Mouse (Mus musculus): ENCODE measurements around the gene Cdyl. TPM values are rescaled to one million over a fixed set of nuclear protein-coding genes. Genes with fewer than 3 reads are reported as not detected.
"Not testable (repeated sequence)": the region's sequence is repeated elsewhere in the genome, so short reads cannot be mapped to it uniquely, and the experiment has no call there.

Gene Cdyl
- polyA plus RNA-seq, 2 experiments, result 7.9 to 10.4 TPM

GRCm38 (mm10) chr13:35832676-35833075 is 173.0 kb downstream of the Cdyl start:
- no peak for TF ChIP-seq EP300 (IDR thresholded peaks at IDR 0.05; ENCODE audit: low read depth)
- TF ChIP-seq CTCF (IDR thresholded peaks at IDR 0.05; ENCODE audit: low read depth), result no peak
- Histone ChIP-seq H3K4me2 (ENCODE audit: low read depth) (no peak overlapping the region), H3K36me3 (replicated peaks; ENCODE audit: control insufficient read depth, insufficient read depth, low read depth) (peaks cover 3% of the 10 kb centered on the region; the same call in 1 of the 2 replicates), H3K27ac (no peak overlapping the region), H3K4me1 (replicated peaks; ENCODE audit: control insufficient read depth in 2 of 2, insufficient read depth in 2 of 2, low read length in 1 of 2) (peaks cover 26 to 33% of the 10 kb centered on the region in 2 experiments), H3K4me3 (ENCODE audit: insufficient read depth in 1 of 2, low read depth in 2 of 2, low read length in 2 of 2) (no peak overlapping the region), H3K9ac (replicated peaks) (no peak overlapping the region), H3K27me3 (ENCODE audit: control insufficient read depth, insufficient read depth, low read length) (no peaks in the 10 kb centered on the region), H3K9me3 (ENCODE audit: control insufficient read depth, low read length) (no peaks in the 10 kb centered on the region)
- 67% methylated on average over 6 of the region's 6 CpGs for WGBS (ENCODE audit: insufficient replicate concordance)
- DNase-seq (ENCODE audit: low read depth in 3 of 3, low spot score in 3 of 3) (no peak), ATAC-seq (ENCODE audit: insufficient read depth) (no peak)

- Histone ChIP-seq H3K27ac (no peak overlapping the region), H3K36me3 (replicated peaks; ENCODE audit: control insufficient read depth, insufficient read depth, low read depth) (peaks cover 3% of the 10 kb centered on the region; the same call in 1 of the 2 replicates), H3K4me3 (ENCODE audit: insufficient read depth in 1 of 2, low read depth in 2 of 2, low read length in 2 of 2) (no peak overlapping the region), H3K9ac (replicated peaks) (no peak overlapping the region), H3K9me3 (ENCODE audit: control insufficient read depth, low read length) (no peaks in the 10 kb centered on the region), H3K27me3 (ENCODE audit: control insufficient read depth, insufficient read depth, low read length) (no peaks in the 10 kb centered on the region), H3K4me1 (replicated peaks; ENCODE audit: control insufficient read depth in 2 of 2, insufficient read depth in 2 of 2, low read length in 1 of 2) (peaks cover 26 to 29% of the 10 kb centered on the region in 2 experiments), H3K4me2 (ENCODE audit: low read depth) (no peak overlapping the region)
- no peak for TF ChIP-seq CTCF (IDR thresholded peaks at IDR 0.05; ENCODE audit: low read depth)
- 45% methylated on average over 6 of the region's 6 CpGs for WGBS (ENCODE audit: insufficient replicate concordance)
- no peak for DNase-seq (ENCODE audit: low read depth in 3 of 3, low spot score in 3 of 3)
- no peak for ATAC-seq (ENCODE audit: insufficient read depth)
Observed at GRCm38 (mm10) chr13:35833941-35834340, 174.3 kb downstream of the Cdyl start.

- TF ChIP-seq EP300 (IDR thresholded peaks at IDR 0.05; ENCODE audit: low read depth) (no peak), CTCF (IDR thresholded peaks at IDR 0.05; ENCODE audit: low read depth) (no peak)
- DNase-seq (ENCODE audit: low read depth in 3 of 3, low spot score in 3 of 3) (peak; percentile 17 to 49 (median 24)), ATAC-seq (ENCODE audit: insufficient read depth) (peak; percentile 62; the same call in 1 of the 2 replicates)
- H3K4me1 ChIP-seq (replicated peaks; ENCODE audit: control insufficient read depth in 2 of 2, insufficient read depth in 2 of 2, low read length in 1 of 2), result peaks cover 26 to 29% of the 10 kb centered on the region in 2 experiments
- no peak overlapping the region for H3K4me3 ChIP-seq (ENCODE audit: insufficient read depth in 1 of 2, low read depth in 2 of 2, low read length in 2 of 2)
- no peak overlapping the region for H3K27ac ChIP-seq
- peak overlapping the region; percentile 40 for H3K4me2 ChIP-seq (ENCODE audit: low read depth)
- H3K9me3 ChIP-seq (ENCODE audit: control insufficient read depth, low read length), result no peaks in the 10 kb centered on the region
- peaks cover 3% of the 10 kb centered on the region; the same call in 1 of the 2 replicates for H3K36me3 ChIP-seq (replicated peaks; ENCODE audit: control insufficient read depth, insufficient read depth, low read depth)
- no peaks in the 10 kb centered on the region for H3K27me3 ChIP-seq (ENCODE audit: control insufficient read depth, insufficient read depth, low read length)
- WGBS (ENCODE audit: insufficient replicate concordance), result 33% methylated on average over 7 of the region's 7 CpGs
- no peak overlapping the region for H3K9ac ChIP-seq (replicated peaks)
Observed at GRCm38 (mm10) chr13:35835669-35836068, 176.0 kb downstream of the Cdyl start.

GRCm38 (mm10) chr13:35836501-35836900 is 176.9 kb downstream of the Cdyl start:
- not testable (repeated sequence) for H3K9ac ChIP-seq (replicated peaks); H3K4me3 ChIP-seq (ENCODE audit: insufficient read depth in 1 of 2, low read depth in 2 of 2, low read length in 2 of 2); H3K9me3 ChIP-seq (ENCODE audit: control insufficient read depth, low read length); H3K36me3 ChIP-seq (replicated peaks; ENCODE audit: control insufficient read depth, insufficient read depth, low read depth); H3K27me3 ChIP-seq (ENCODE audit: control insufficient read depth, insufficient read depth, low read length)
- peak; percentile 66 for TF ChIP-seq EP300 (IDR thresholded peaks at IDR 0.05; ENCODE audit: low read depth)
- peak; percentile 63; the same call in 1 of the 2 replicates for ATAC-seq (ENCODE audit: insufficient read depth)
- WGBS (ENCODE audit: insufficient replicate concordance), result 27% methylated on average over 7 of the region's 7 CpGs
- peak in 2 of 3 experiments; percentile 15 to 23 for DNase-seq (ENCODE audit: low read depth in 3 of 3, low spot score in 3 of 3)
- peak overlapping the region; percentile 23; the same call in 1 of the 2 replicates for H3K27ac ChIP-seq
- H3K4me1 ChIP-seq (replicated peaks; ENCODE audit: control insufficient read depth in 2 of 2, insufficient read depth in 2 of 2, low read length in 1 of 2), result peaks cover 26 to 29% of the 10 kb centered on the region in 2 experiments
- H3K4me2 ChIP-seq (ENCODE audit: low read depth), result peak overlapping the region; percentile 40

- Histone ChIP-seq H3K4me3 (ENCODE audit: insufficient read depth in 1 of 2, low read depth in 2 of 2, low read length in 2 of 2) (no peak overlapping the region), H3K9me3 (ENCODE audit: control insufficient read depth, low read length) (no peaks in the 10 kb centered on the region), H3K27ac (no peak overlapping the region), H3K27me3 (ENCODE audit: control insufficient read depth, insufficient read depth, low read length) (no peaks in the 10 kb centered on the region), H3K4me1 (replicated peaks; ENCODE audit: control insufficient read depth in 2 of 2, insufficient read depth in 2 of 2, low read length in 1 of 2) (peaks cover 13 to 17% of the 10 kb centered on the region in 2 experiments), H3K9ac (replicated peaks) (no peak overlapping the region), H3K36me3 (replicated peaks; ENCODE audit: control insufficient read depth, insufficient read depth, low read depth) (peaks cover 4% of the 10 kb centered on the region; the same call in 1 of the 2 replicates), H3K4me2 (ENCODE audit: low read depth) (no peak overlapping the region)
- ATAC-seq (ENCODE audit: insufficient read depth) (no peak), DNase-seq (ENCODE audit: low read depth in 3 of 3, low spot score in 3 of 3) (no peak)
- TF ChIP-seq CTCF (IDR thresholded peaks at IDR 0.05; ENCODE audit: low read depth), result no peak
- no peak for TF ChIP-seq EP300 (IDR thresholded peaks at IDR 0.05; ENCODE audit: low read depth)
- 92% methylated on average over 10 of the region's 10 CpGs for WGBS (ENCODE audit: insufficient replicate concordance)
Observed at GRCm38 (mm10) chr13:35840102-35840501, 180.5 kb downstream of the Cdyl start.
